Comparison of ENCODE assay signal across 21 mouse cellular contexts in genomic region chrX:142413884-142414283, GRCm38 (mm10).
"Had no signal": no experiment of that assay in that cellular context is flagged by ENCODE, and none has a peak within 500 bp of the region (broad histone marks: within the 10 kb centered on the region; RNA-seq: fewer than 3 reads in every experiment).

No protein-coding gene starts in this region.

- ATAC-seq: intestine, embryonic 15.5 days; midbrain, embryonic 15.5 days had no signal

- H3K27me3 ChIP-seq: intestine, embryonic 15.5 days; lung, embryonic 15.5 days; midbrain, embryonic 15.5 days; neural tube, embryonic 12.5 days; stomach, embryonic 15.5 days had no signal

- H3K27ac ChIP-seq: intestine, embryonic 15.5 days; kidney, embryonic 15.5 days; limb, embryonic 10.5 days; limb, embryonic 13.5 days; lung, embryonic 15.5 days; midbrain, embryonic 12.5 days; midbrain, embryonic 15.5 days; neural tube, embryonic 12.5 days; neural tube, embryonic 15.5 days; stomach, embryonic 15.5 days had no signal

- H3K4me1 ChIP-seq: intestine, embryonic 15.5 days; kidney, embryonic 15.5 days; limb, embryonic 10.5 days; limb, embryonic 13.5 days; lung, embryonic 15.5 days; midbrain, embryonic 12.5 days; midbrain, embryonic 15.5 days; neural tube, embryonic 12.5 days; neural tube, embryonic 15.5 days; stomach, embryonic 15.5 days had no signal

- DNase-seq: kidney, adult 11 months; kidney, adult 8-10 months; kidney, postnatal 10 days; kidney, postnatal 36 days; layer of hippocampus, adult 9-11 months; lung, postnatal 10 days; lung, postnatal 36 days; retina, postnatal 1 day; right cerebral cortex, postnatal 25 days; spleen, adult 18-20 months; thymus, postnatal 25 days had no signal

- H3K9ac ChIP-seq: intestine, embryonic 15.5 days; kidney, embryonic 15.5 days; limb, embryonic 13.5 days; lung, embryonic 15.5 days; midbrain, embryonic 12.5 days; midbrain, embryonic 15.5 days; neural tube, embryonic 12.5 days; neural tube, embryonic 15.5 days; stomach, embryonic 15.5 days had no signal

- H3K4me3 ChIP-seq: intestine, embryonic 15.5 days; kidney, embryonic 15.5 days; limb, embryonic 10.5 days; limb, embryonic 13.5 days; lung, embryonic 15.5 days; midbrain, embryonic 12.5 days; midbrain, embryonic 15.5 days; neural tube, embryonic 12.5 days; neural tube, embryonic 15.5 days; stomach, embryonic 15.5 days had no signal

- H3K36me3 ChIP-seq: intestine, embryonic 15.5 days; kidney, embryonic 15.5 days; limb, embryonic 10.5 days; limb, embryonic 13.5 days; lung, embryonic 15.5 days; midbrain, embryonic 12.5 days; midbrain, embryonic 15.5 days; neural tube, embryonic 12.5 days; neural tube, embryonic 15.5 days; stomach, embryonic 15.5 days had no signal

- H3K4me2 ChIP-seq: intestine, embryonic 15.5 days; kidney, embryonic 15.5 days; limb, embryonic 13.5 days; lung, embryonic 15.5 days; midbrain, embryonic 12.5 days; midbrain, embryonic 15.5 days; neural tube, embryonic 12.5 days; neural tube, embryonic 15.5 days; stomach, embryonic 15.5 days had no signal

- H3K9me3 ChIP-seq: intestine, embryonic 15.5 days; kidney, embryonic 15.5 days; limb, embryonic 10.5 days; limb, embryonic 13.5 days; lung, embryonic 15.5 days; midbrain, embryonic 12.5 days; midbrain, embryonic 15.5 days; neural tube, embryonic 12.5 days; neural tube, embryonic 15.5 days; stomach, embryonic 15.5 days had no signal
